Comparison of ENCODE assay signal across 9 mouse cellular contexts in the genomic region with DNA sequence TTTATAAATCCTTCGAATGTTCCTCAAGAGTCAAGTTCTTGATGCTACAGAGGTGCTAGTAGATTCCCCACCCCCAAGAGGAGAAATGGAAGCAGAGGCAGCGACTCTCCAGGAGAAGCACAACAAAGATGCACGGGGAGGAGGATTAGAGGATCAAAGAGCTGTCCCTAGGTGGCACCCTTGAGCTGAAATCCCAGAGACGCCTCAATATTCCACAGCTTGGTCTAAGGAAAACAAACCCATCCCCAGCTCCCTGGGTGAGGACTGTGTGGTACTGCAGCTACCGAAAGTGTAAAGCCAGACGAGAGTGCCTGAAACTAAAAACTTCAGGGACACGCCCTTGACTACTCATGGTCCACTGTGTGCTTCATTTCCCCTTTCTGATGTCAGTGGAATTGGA. TPM values are rescaled to one million over a fixed set of nuclear protein-coding genes. Genes with fewer than 3 reads are reported as not detected.
DNase-seq lines count a peak whose midpoint lies in the region; ATAC-seq and TF ChIP-seq lines count a peak whose summit lies in the region.
"Had no signal": no experiment of that assay in that cellular context is flagged by ENCODE, and none has a peak within 500 bp of the region (broad histone marks: within the 10 kb centered on the region; RNA-seq: fewer than 3 reads in every experiment).

No protein-coding gene starts in this region.

- H3K4me3 ChIP-seq in CH12.LX (replicated peaks in 1 of 3; ENCODE audit: low read depth in 2 of 3, low read length in 2 of 3, poor library complexity in 1 of 3), result no peak overlapping the region
- no peak overlapping the region for H3K4me3 ChIP-seq in heart, adult 2 months
- H3K4me3 ChIP-seq in kidney, embryonic 14.5 days (ENCODE audit: low read length), result no peak overlapping the region
- no peak overlapping the region for H3K4me3 ChIP-seq in limb, embryonic 13.5 days
- no peak overlapping the region for H3K4me3 ChIP-seq in neural tube, embryonic 13.5 days

- peak; percentile 52 to 62 for TF ChIP-seq CTCF in CH12.LX (conservative IDR thresholded peaks at IDR 0.05 in 1 of 2, IDR thresholded peaks at IDR 0.05 in 1 of 2; ENCODE audit: low read depth in 2 of 2, low read length in 2 of 2)
- TF ChIP-seq CTCF in heart, adult 2 months (IDR thresholded peaks at IDR 0.05), result peak; percentile 71

- H3K27me3 ChIP-seq in CH12.LX (replicated peaks), result no peaks in the 10 kb centered on the region
- H3K27me3 ChIP-seq in heart, adult 2 months (ENCODE audit: control insufficient read depth, insufficient read depth, low read length), result no peaks in the 10 kb centered on the region
- no peaks in the 10 kb centered on the region for H3K27me3 ChIP-seq in kidney, embryonic 14.5 days (ENCODE audit: control insufficient read depth, insufficient read depth, low read length)
- H3K27me3 ChIP-seq in limb, embryonic 13.5 days, result no peaks in the 10 kb centered on the region
- 0 out of 2 replicates have a peak, but pooled peaks cover 3% of the 10 kb centered on the region for H3K27me3 ChIP-seq in neural tube, embryonic 13.5 days

- intact Hi-C loops in heart, adult 2 months (cut with DNase I), result loop anchor here (1.0 to 10.0 kb wide), 2 partner anchors 107 to 229 kb away; partner anchors contain the start of genes Abca14 and Crym

- DNase-seq in CH12.LX (ENCODE audit: extremely low read depth) (peak; percentile 20), adipocyte (ENCODE audit: low spot score) (peak; percentile 49)
- DNase-seq in embryo, embryonic 11.5 days (ENCODE audit: low read depth, low spot score), result peak; percentile 51
- peak; percentile 58 to 65 for DNase-seq in heart, adult 2 months
- DNase-seq in B cell, adult 2 months, result no peak

- WGBS in heart, adult 2 months, result 7% methylated on average over 7 of the region's 7 CpGs
- 6% methylated on average over 7 of the region's 7 CpGs for WGBS in kidney, embryonic 14.5 days
- WGBS in limb, embryonic 13.5 days, result 6% methylated on average over 7 of the region's 7 CpGs
- 11% methylated on average over 7 of the region's 7 CpGs for WGBS in neural tube, embryonic 13.5 days

- peak; percentile 79 for ATAC-seq in kidney, embryonic 14.5 days (ENCODE audit: low FRiP score, low TSS enrichment)
- ATAC-seq in limb, embryonic 13.5 days (ENCODE audit: low FRiP score, low read depth), result peak; percentile 39
- ATAC-seq in neural tube, embryonic 13.5 days (ENCODE audit: low read depth), result peak; percentile 37; the same call in 1 of the 2 replicates

- H3K9ac ChIP-seq in CH12.LX (ENCODE audit: insufficient read depth, low read depth), result no peak overlapping the region
- H3K9ac ChIP-seq in heart, adult 2 months (ENCODE audit: low read depth, low read length), result no peak overlapping the region
- H3K9ac ChIP-seq in kidney, embryonic 14.5 days (ENCODE audit: low read depth, low read length), result no peak overlapping the region
- H3K9ac ChIP-seq in limb, embryonic 13.5 days, result no peak overlapping the region
- no peak overlapping the region for H3K9ac ChIP-seq in neural tube, embryonic 13.5 days

- H3K4me1 ChIP-seq in CH12.LX (ENCODE audit: control insufficient read depth in 1 of 2, insufficient read depth in 2 of 2), result peaks cover 0 to 5% of the 10 kb centered on the region in 2 experiments; a peak in 1 of 4 replicates
- H3K4me1 ChIP-seq in heart, adult 2 months (ENCODE audit: control insufficient read depth, insufficient read depth, low read length), result peaks cover 2% of the 10 kb centered on the region; the same call in 1 of the 2 replicates
- H3K4me1 ChIP-seq in kidney, embryonic 14.5 days (ENCODE audit: control insufficient read depth, insufficient read depth, low read length), result no peaks in the 10 kb centered on the region
- no peaks in the 10 kb centered on the region for H3K4me1 ChIP-seq in limb, embryonic 13.5 days
- H3K4me1 ChIP-seq in neural tube, embryonic 13.5 days (replicated peaks), result peaks cover 10% of the 10 kb centered on the region

- H3K79me2 ChIP-seq in CH12.LX (replicated peaks; ENCODE audit: control insufficient read depth, extremely low read depth, insufficient read depth, poor library complexity, severe bottlenecking), result no peaks in the 10 kb centered on the region
- H3K79me2 ChIP-seq in heart, adult 2 months (replicated peaks; ENCODE audit: control insufficient read depth, insufficient read depth, low read length), result no peaks in the 10 kb centered on the region

- no peak overlapping the region for H3K27ac ChIP-seq in CH12.LX (ENCODE audit: insufficient read depth, low read depth)
- no peak overlapping the region for H3K27ac ChIP-seq in heart, adult 2 months
- no peak overlapping the region for H3K27ac ChIP-seq in kidney, embryonic 14.5 days (ENCODE audit: low read depth, low read length)
- H3K27ac ChIP-seq in limb, embryonic 13.5 days, result no peak overlapping the region
- no peak overlapping the region for H3K27ac ChIP-seq in neural tube, embryonic 13.5 days (replicated peaks)

- no peak for TF ChIP-seq EP300 in CH12.LX (IDR thresholded peaks at IDR 0.05; ENCODE audit: low read length)
- no peak for TF ChIP-seq EP300 in heart, adult 2 months (IDR thresholded peaks at IDR 0.05; ENCODE audit: insufficient read depth, low read depth, low read length)

- peak; percentile 23 for TF ChIP-seq RAD21 in CH12.LX (IDR thresholded peaks at IDR 0.05; ENCODE audit: low read depth, low read length)

- H3K36me3 ChIP-seq in CH12.LX (replicated peaks in 1 of 2; ENCODE audit: control insufficient read depth in 1 of 2, insufficient read depth in 1 of 2, low read length in 1 of 2), result no peaks in the 10 kb centered on the region
- peaks cover 2% of the 10 kb centered on the region; the same call in 1 of the 2 replicates for H3K36me3 ChIP-seq in heart, adult 2 months (ENCODE audit: control insufficient read depth, insufficient read depth, low read length)
- no peaks in the 10 kb centered on the region for H3K36me3 ChIP-seq in kidney, embryonic 14.5 days (ENCODE audit: control insufficient read depth, insufficient read depth, low read length)
- no peaks in the 10 kb centered on the region for H3K36me3 ChIP-seq in limb, embryonic 13.5 days
- no peaks in the 10 kb centered on the region for H3K36me3 ChIP-seq in neural tube, embryonic 13.5 days

- TF ChIP-seq POLR2A in CH12.LX (IDR thresholded peaks at IDR 0.05; ENCODE audit: low read depth, low read length), result no peak
- TF ChIP-seq POLR2A in heart, adult 2 months (IDR thresholded peaks at IDR 0.05; ENCODE audit: insufficient read depth, low read depth, low read length), result no peak

- in situ Hi-C loops in CH12.LX (cut with MboI; ENCODE audit: low pct_ligation_motif_present, low pct_unique_long_range_greater_than_20kb, low sequenced_read_pairs), result no loop called here

- dilution Hi-C loops in CH12.LX (cut with MboI; ENCODE audit: extremely low pct_ligation_motif_present, extremely low pct_unique_long_range_greater_than_20kb, low sequenced_read_pairs), result no loop called here

- no peaks in the 10 kb centered on the region for H3K9me3 ChIP-seq in CH12.LX (replicated peaks; ENCODE audit: low read length)
- no peaks in the 10 kb centered on the region for H3K9me3 ChIP-seq in kidney, embryonic 14.5 days (ENCODE audit: control insufficient read depth, low read length)
- H3K9me3 ChIP-seq in limb, embryonic 13.5 days, result no peaks in the 10 kb centered on the region
- no peaks in the 10 kb centered on the region for H3K9me3 ChIP-seq in neural tube, embryonic 13.5 days

- peak overlapping the region; percentile 35; the same call in 1 of the 2 replicates for H3K4me2 ChIP-seq in CH12.LX (ENCODE audit: insufficient read depth, low read depth, poor library complexity, severe bottlenecking)
- H3K4me2 ChIP-seq in kidney, embryonic 14.5 days (replicated peaks; ENCODE audit: low read depth, low read length), result no peak overlapping the region
- no peak overlapping the region for H3K4me2 ChIP-seq in limb, embryonic 13.5 days (replicated peaks)
- no peak overlapping the region for H3K4me2 ChIP-seq in neural tube, embryonic 13.5 days

TF ChIP-seq in CH12.LX, 34 proteins besides CTCF, POLR2A, EP300 and RAD21:
- TF ChIP-seq SIN3A (IDR thresholded peaks at IDR 0.05; ENCODE audit: low read length) (no peak), POLR2AphosphoS2 (IDR thresholded peaks at IDR 0.05; ENCODE audit: low read depth, low read length) (no peak), TCF12 (IDR thresholded peaks at IDR 0.05; ENCODE audit: low read depth, low read length) (no peak), PAX5 (IDR thresholded peaks at IDR 0.05; ENCODE audit: low read length) (no peak), NRF1 (IDR thresholded peaks at IDR 0.05; ENCODE audit: low read depth, low read length) (no peak), IRF4 (IDR thresholded peaks at IDR 0.05; ENCODE audit: low read depth, low read length) (no peak), JUN (IDR thresholded peaks at IDR 0.05; ENCODE audit: insufficient read depth, low read depth, low read length) (no peak)

RNA-seq across cellular contexts. Expression of gene Dnah3, which starts 2.8 kb away (rescaled TPM):
- not detected in 2 replicates for total RNA-seq in CH12.LX (2012; rRNA removed)
- total RNA-seq in CH12.LX (2014; rRNA removed), result not detected in 2 replicates
- not detected in 2 replicates for polyA plus RNA-seq in CH12.LX (2012; ENCODE audit: insufficient read length, low read depth)
- not detected for total RNA-seq in heart, adult 2 months (2021)
- 0.59 TPM in 1 of 2 replicates, not detected in the other for polyA plus RNA-seq in heart, adult 2 months (2012; rRNA removed)
- polyA plus RNA-seq in kidney, embryonic 14.5 days (2014; fragmentation: Nextera tagmentation; extraction: Ambion mirVana), result 0.04 TPM in 1 of 2 replicates, not detected in the other
- polyA plus RNA-seq in limb, embryonic 13.5 days (2015; fragmentation: Nextera tagmentation; extraction: Ambion mirVana), result not detected in 2 replicates
- 0.10 TPM in 1 of 2 replicates, not detected in the other for polyA plus RNA-seq in neural tube, embryonic 13.5 days (2015; fragmentation: Nextera tagmentation; extraction: Ambion mirVana)
- total RNA-seq: gastrocnemius, postnatal 4 days had no signal

RNA-seq across cellular contexts. Expression of gene Tmem159, which starts 4.3 kb away (rescaled TPM):
- total RNA-seq in CH12.LX (2012; rRNA removed) (not detected in 2 replicates), CH12.LX (2014; rRNA removed) (not detected in 2 replicates)
- polyA plus RNA-seq in CH12.LX (2012; ENCODE audit: insufficient read length, low read depth), result not detected in 2 replicates
- total RNA-seq in heart, adult 2 months (2021), result 10 to 100 TPM; 22.2 to 24.1 TPM
- polyA plus RNA-seq in heart, adult 2 months (2012; rRNA removed), result 29.9 and 38.1 TPM in 2 replicates
- polyA plus RNA-seq in kidney, embryonic 14.5 days (2014; fragmentation: Nextera tagmentation; extraction: Ambion mirVana), result 28.6 and 30.5 TPM in 2 replicates
- 26.8 and 27.1 TPM in 2 replicates for polyA plus RNA-seq in limb, embryonic 13.5 days (2015; fragmentation: Nextera tagmentation; extraction: Ambion mirVana)
- polyA plus RNA-seq in neural tube, embryonic 13.5 days (2015; fragmentation: Nextera tagmentation; extraction: Ambion mirVana), result 12.7 and 14.3 TPM in 2 replicates

RNA-seq across cellular contexts. Expression of gene Zp2, which starts 47.2 kb away (rescaled TPM):
- 0.04 TPM in 1 of 2 replicates, not detected in the other for total RNA-seq in CH12.LX (2012; rRNA removed)
- total RNA-seq in CH12.LX (2014; rRNA removed), result not detected in 2 replicates
- not detected in 2 replicates for polyA plus RNA-seq in CH12.LX (2012; ENCODE audit: insufficient read length, low read depth)
- total RNA-seq in heart, adult 2 months (2021), result under 1 TPM; 0.29 to 0.41 TPM
- 0.41 and 0.76 TPM in 2 replicates for polyA plus RNA-seq in heart, adult 2 months (2012; rRNA removed)
- polyA plus RNA-seq in kidney, embryonic 14.5 days (2014; fragmentation: Nextera tagmentation; extraction: Ambion mirVana), result not detected in 2 replicates
- 0.06 and 0.10 TPM in 2 replicates for polyA plus RNA-seq in limb, embryonic 13.5 days (2015; fragmentation: Nextera tagmentation; extraction: Ambion mirVana)
- not detected in 2 replicates for polyA plus RNA-seq in neural tube, embryonic 13.5 days (2015; fragmentation: Nextera tagmentation; extraction: Ambion mirVana)

Comparison
In these comparisons a context has a peak if more than half of its experiments do, and no peak if none do; other contexts are left out.
1. DNase-seq: peak in CH12.LX (single experiment), adipocyte (single experiment), embryo, embryonic 11.5 days (single experiment) and heart, adult 2 months (2 of 2); none in B cell, adult 2 months (0 of 2).
2. RNA of gene Tmem159, which starts 4.3 kb away (polyA plus RNA-seq): 29.9 to 38.1 TPM in heart, adult 2 months, 28.6 to 30.5 TPM in kidney, embryonic 14.5 days, 26.8 to 27.1 TPM in limb, embryonic 13.5 days and 12.7 to 14.3 TPM in neural tube, embryonic 13.5 days; not detected in CH12.LX; every median in the first group is over 10 times any median in the second.
3. Peak in every context shown above with its lines, with median percentiles within 50 percentile points of each other: ATAC-seq.